Mouse (Mus musculus) heart, adult 2 months (tissue): ENCODE results near the gene Insl6.

Source experiments
- CTCF ChIP-seq: fragments of 200-600 bp; IDR thresholded peaks from 2 replicates; pipeline ENCODE4 v1.8.1; 2022; ENCODE audit warnings: antibody characterized with exemption, mild to moderate bottlenecking, moderate library complexity
- EP300 ChIP-seq: fragments of 200-500 bp; IDR thresholded peaks from 2 replicates; pipeline ENCODE4 v1.6.1; 2011; ENCODE audit warnings: low read depth, low read length, control low read depth; ENCODE audit not compliant: insufficient read depth
- POLR2A ChIP-seq: fragments of 200-500 bp; IDR thresholded peaks from 2 replicates; pipeline ENCODE4 v1.6.1; 2011; ENCODE audit warnings: mild to moderate bottlenecking, low read depth, low read length, control low read depth; ENCODE audit not compliant: insufficient read depth

GRCm38 (mm10) chr19:29368671-29369309 is 43.6 kb upstream of the Insl6 start:
- TF ChIP-seq CTCF (no peak), POLR2A (no peak), EP300 (no peak)
